Mouse (Mus musculus): ENCODE data around the gene B3galt6. TPM values are rescaled to one million over a fixed set of nuclear protein-coding genes. Genes with fewer than 3 reads are reported as not detected.

The B3galt6 gene
- polyA plus RNA-seq, 2 experiments = 2.8 to 3.7 TPM

DNA sequence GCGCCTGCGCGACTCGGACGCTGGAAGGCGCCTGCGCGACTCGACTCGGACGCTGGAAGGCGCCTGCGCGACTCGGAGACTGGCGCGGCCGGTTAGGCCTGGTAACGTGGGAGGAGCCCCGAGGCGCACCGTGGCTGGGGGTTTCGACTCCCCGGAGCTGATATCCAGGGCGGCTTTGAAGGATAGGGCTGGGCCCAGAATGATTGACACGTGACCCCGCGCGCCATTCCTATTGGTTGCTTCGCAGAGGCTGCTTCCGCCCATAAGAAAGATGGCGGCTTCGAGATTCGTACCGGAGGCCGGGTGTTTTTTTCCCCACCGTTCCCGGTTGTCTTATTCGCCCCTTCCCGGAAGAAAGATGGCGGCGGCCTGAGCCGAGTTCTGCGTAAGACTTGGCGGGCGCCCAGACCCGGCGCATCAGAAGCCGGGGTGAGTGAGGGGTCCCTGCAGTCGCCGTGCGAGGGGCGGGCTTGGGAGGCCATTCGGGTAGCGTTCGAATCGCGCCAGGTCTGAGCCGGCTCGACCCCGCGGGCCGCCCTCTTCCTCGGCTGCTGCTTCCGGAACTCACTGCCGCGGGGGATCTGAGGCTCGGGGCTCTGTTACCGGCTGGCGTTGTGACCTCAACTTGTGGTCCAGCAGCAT lies 578 bp upstream of the B3galt6 start:
- Histone ChIP-seq H3K9me3 (ENCODE audit: control insufficient read depth, low read length) (no peaks in the 10 kb centered on the region), H3K4me1 (replicated peaks; ENCODE audit: control insufficient read depth in 2 of 2, insufficient read depth in 2 of 2, low read length in 1 of 2) (peaks cover 41 to 43% of the 10 kb centered on the region in 2 experiments), H3K36me3 (replicated peaks; ENCODE audit: control insufficient read depth, insufficient read depth, low read depth) (peaks cover 10% of the 10 kb centered on the region), H3K4me3 (ENCODE audit: insufficient read depth in 1 of 2, low read depth in 2 of 2, low read length in 2 of 2) (peak overlapping the region; percentile 85 to 100), H3K4me2 (ENCODE audit: low read depth) (peak overlapping the region; percentile 91), H3K27ac (peak overlapping the region; percentile 85), H3K9ac (replicated peaks) (peak overlapping the region; percentile 78), H3K27me3 (ENCODE audit: control insufficient read depth, insufficient read depth, low read length) (no peaks in the 10 kb centered on the region)
- DNase-seq (ENCODE audit: low read depth in 3 of 3, low spot score in 3 of 3) (peak; percentile 91), ATAC-seq (ENCODE audit: insufficient read depth) (peak; percentile 76)
- TF ChIP-seq CTCF (IDR thresholded peaks at IDR 0.05; ENCODE audit: low read depth) (peak; percentile 23; the same call in 1 of the 2 replicates), EP300 (IDR thresholded peaks at IDR 0.05; ENCODE audit: low read depth) (no peak)
- under 1% methylated on average over 69 of the region's 70 CpGs for WGBS (ENCODE audit: insufficient replicate concordance)

DNA sequence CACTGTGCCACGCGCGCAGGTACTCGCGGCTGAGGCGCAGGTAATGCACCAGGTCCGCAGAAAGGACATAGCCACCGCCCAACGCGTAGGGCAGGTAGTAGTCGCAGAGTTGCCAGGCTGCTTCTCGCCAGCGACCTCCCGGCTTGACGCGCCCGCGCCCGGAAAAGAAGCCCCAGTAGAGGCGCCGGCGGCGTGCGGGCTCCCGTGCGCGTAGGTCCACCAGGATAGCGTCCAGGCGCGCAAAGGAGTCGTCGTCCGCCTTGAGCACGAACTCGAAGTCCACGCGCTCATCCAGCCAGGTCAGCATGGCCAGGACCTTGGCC lies 580 bp downstream of the B3galt6 start:
- DNase-seq (ENCODE audit: low read depth in 3 of 3, low spot score in 3 of 3) = no peak
- ATAC-seq (ENCODE audit: insufficient read depth) = no peak
- Histone ChIP-seq H3K27me3 (ENCODE audit: control insufficient read depth, insufficient read depth, low read length) (no peaks in the 10 kb centered on the region), H3K4me3 (ENCODE audit: insufficient read depth in 1 of 2, low read depth in 2 of 2, low read length in 2 of 2) (peak overlapping the region; percentile 75 to 85), H3K4me1 (replicated peaks; ENCODE audit: control insufficient read depth in 2 of 2, insufficient read depth in 2 of 2, low read length in 1 of 2) (peaks cover 44 to 45% of the 10 kb centered on the region in 2 experiments), H3K27ac (peak overlapping the region; percentile 49), H3K9ac (replicated peaks) (peak overlapping the region; percentile 62), H3K36me3 (replicated peaks; ENCODE audit: control insufficient read depth, insufficient read depth, low read depth) (no peaks in the 10 kb centered on the region; the same call in 1 of the 2 replicates), H3K4me2 (ENCODE audit: low read depth) (peak overlapping the region; percentile 98), H3K9me3 (ENCODE audit: control insufficient read depth, low read length) (no peaks in the 10 kb centered on the region)
- whole genome bisulfite sequencing (ENCODE audit: insufficient replicate concordance) = 17% methylated on average over 37 of the region's 37 CpGs
- TF ChIP-seq EP300 (IDR thresholded peaks at IDR 0.05; ENCODE audit: low read depth) = no peak
- TF ChIP-seq CTCF (IDR thresholded peaks at IDR 0.05; ENCODE audit: low read depth) = 0 out of 2 replicates have a peak, but pooled peaks have one; percentile 19

GRCm38 (mm10) chr4:155991211-155991907 lies 1.1 kb downstream of the B3galt6 start:
- DNase-seq (ENCODE audit: low read depth in 3 of 3, low spot score in 3 of 3) (no peak), ATAC-seq (ENCODE audit: insufficient read depth) (no peak)
- H3K9me3 ChIP-seq (ENCODE audit: control insufficient read depth, low read length) = no peaks in the 10 kb centered on the region
- peaks cover 44 to 45% of the 10 kb centered on the region in 2 experiments for H3K4me1 ChIP-seq (replicated peaks; ENCODE audit: control insufficient read depth in 2 of 2, insufficient read depth in 2 of 2, low read length in 1 of 2)
- peak overlapping the region; percentile 98 for H3K4me2 ChIP-seq (ENCODE audit: low read depth)
- no peak for TF ChIP-seq CTCF (IDR thresholded peaks at IDR 0.05; ENCODE audit: low read depth)
- H3K9ac ChIP-seq (replicated peaks) = peak overlapping the region; percentile 62
- peak overlapping the region; percentile 49 for H3K27ac ChIP-seq
- 61% methylated on average over 22 of the region's 22 CpGs for WGBS (ENCODE audit: insufficient replicate concordance)
- H3K4me3 ChIP-seq (ENCODE audit: insufficient read depth in 1 of 2, low read depth in 2 of 2, low read length in 2 of 2) = peak overlapping the region; percentile 75 to 85
- no peaks in the 10 kb centered on the region for H3K27me3 ChIP-seq (ENCODE audit: control insufficient read depth, insufficient read depth, low read length)
- no peaks in the 10 kb centered on the region; the same call in 1 of the 2 replicates for H3K36me3 ChIP-seq (replicated peaks; ENCODE audit: control insufficient read depth, insufficient read depth, low read depth)

- H3K9me3 ChIP-seq (ENCODE audit: control insufficient read depth, low read length) = no peaks in the 10 kb centered on the region
- no peak for DNase-seq (ENCODE audit: low read depth in 3 of 3, low spot score in 3 of 3)
- no peak overlapping the region for H3K9ac ChIP-seq (replicated peaks)
- TF ChIP-seq EP300 (IDR thresholded peaks at IDR 0.05; ENCODE audit: low read depth) (no peak), CTCF (IDR thresholded peaks at IDR 0.05; ENCODE audit: low read depth) (no peak)
- no peaks in the 10 kb centered on the region for H3K27me3 ChIP-seq (ENCODE audit: control insufficient read depth, insufficient read depth, low read length)
- WGBS (ENCODE audit: insufficient replicate concordance) = 24% methylated on average over 2 of the region's 2 CpGs
- H3K4me3 ChIP-seq (ENCODE audit: insufficient read depth in 1 of 2, low read depth in 2 of 2, low read length in 2 of 2) = no peak overlapping the region
- H3K36me3 ChIP-seq (replicated peaks; ENCODE audit: control insufficient read depth, insufficient read depth, low read depth) = no peaks in the 10 kb centered on the region
- peaks cover 7 to 15% of the 10 kb centered on the region in 2 experiments for H3K4me1 ChIP-seq (replicated peaks; ENCODE audit: control insufficient read depth in 2 of 2, insufficient read depth in 2 of 2, low read length in 1 of 2)
- no peak for ATAC-seq (ENCODE audit: insufficient read depth)
- H3K4me2 ChIP-seq (ENCODE audit: low read depth) = no peak overlapping the region
- no peak overlapping the region for H3K27ac ChIP-seq
These were observed 8.7 kb downstream of the B3galt6 start for GRCm38 (mm10) chr4:155983788-155984187.

DNA sequence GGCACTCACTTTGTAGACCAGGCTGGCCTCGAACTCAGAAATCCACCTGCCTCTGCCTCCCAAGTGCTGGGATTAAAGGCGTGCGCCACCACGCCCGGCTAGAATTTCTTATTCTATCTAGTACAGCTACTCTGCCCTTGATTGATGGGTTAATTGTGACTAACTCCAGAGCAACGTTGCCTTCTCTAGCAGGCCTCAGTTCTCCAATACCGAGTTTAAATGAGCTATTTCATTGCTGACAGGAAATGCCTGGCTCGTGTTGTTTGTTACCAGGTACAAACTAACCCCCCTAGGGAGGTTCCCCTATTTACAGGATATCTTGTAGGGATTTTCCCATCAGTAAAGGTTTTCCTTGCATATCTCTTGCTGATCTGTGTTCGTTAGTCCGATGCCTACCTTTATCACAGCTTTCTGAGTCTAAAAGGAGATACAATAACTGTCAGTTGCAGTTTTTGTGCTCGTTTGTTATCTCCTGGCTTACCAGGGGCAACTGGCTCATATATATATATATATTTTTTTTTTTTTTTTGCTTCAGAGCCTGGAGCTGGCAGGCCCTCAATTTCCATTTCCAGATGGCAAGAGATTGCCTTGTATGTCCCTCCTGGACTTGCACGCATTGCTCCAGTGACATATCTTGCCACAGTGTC lies 10.9 kb downstream of the B3galt6 start:
- peak; percentile 49; the same call in 1 of the 2 replicates for TF ChIP-seq EP300 (IDR thresholded peaks at IDR 0.05; ENCODE audit: low read depth)
- no peak for TF ChIP-seq CTCF (IDR thresholded peaks at IDR 0.05; ENCODE audit: low read depth)
- ATAC-seq (ENCODE audit: insufficient read depth) (peak; percentile 31; the same call in 1 of the 2 replicates), DNase-seq (ENCODE audit: low read depth in 3 of 3, low spot score in 3 of 3) (no peak)
- Histone ChIP-seq H3K4me1 (replicated peaks; ENCODE audit: control insufficient read depth in 2 of 2, insufficient read depth in 2 of 2, low read length in 1 of 2) (peaks cover 0 to 3% of the 10 kb centered on the region in 2 experiments; a peak in 2 of 4 replicates), H3K4me3 (ENCODE audit: insufficient read depth in 1 of 2, low read depth in 2 of 2, low read length in 2 of 2) (no peak overlapping the region), H3K9ac (replicated peaks) (no peak overlapping the region), H3K27ac (no peak overlapping the region), H3K27me3 (ENCODE audit: control insufficient read depth, insufficient read depth, low read length) (no peaks in the 10 kb centered on the region), H3K36me3 (replicated peaks; ENCODE audit: control insufficient read depth, insufficient read depth, low read depth) (no peaks in the 10 kb centered on the region), H3K4me2 (ENCODE audit: low read depth) (no peak overlapping the region), H3K9me3 (ENCODE audit: control insufficient read depth, low read length) (no peaks in the 10 kb centered on the region)
- 39% methylated on average over 12 of the region's 12 CpGs for whole genome bisulfite sequencing (ENCODE audit: insufficient replicate concordance)
